Comparison of ENCODE assay signal across 8 mouse cellular contexts in genomic region chr14:7937052-7937630, GRCm38 (mm10). TPM values are rescaled to one million over a fixed set of nuclear protein-coding genes. Genes with fewer than 3 reads are reported as not detected.
DNase-seq lines count a peak whose midpoint lies in the region; ATAC-seq lines count a peak whose summit lies in the region.

No protein-coding gene starts in this region.

- peak; percentile 79 for ATAC-seq in megakaryocyte-erythroid progenitor cell, adult 5-6 weeks (replicated peaks; ENCODE audit: low FRiP score, low TSS enrichment, poor library complexity, severe bottlenecking)

- peak; percentile 60 to 64 for DNase-seq in cerebellum, postnatal 10 days
- DNase-seq in cerebellum, adult 9-10 months, result no peak
- peak; percentile 25 for DNase-seq in ovary, postnatal 14 days (ENCODE audit: low spot score)
- DNase-seq in ovary, adult 18-20 months (ENCODE audit: low spot score), result no peak
- peak; percentile 39 for DNase-seq in hindlimb bud, embryonic 11.5 days (ENCODE audit: extremely low spot score, low read depth, low spot score)
- DNase-seq in telencephalon, adult 2 months (ENCODE audit: low read depth, low spot score), result peak; percentile 42
- no peak for DNase-seq in urinary bladder, postnatal 4 days (ENCODE audit: low spot score in 2 of 2)

RNA-seq across cellular contexts. Expression of gene Gm45521, which starts 19.9 kb away (rescaled TPM):
- not detected in 2 replicates for total RNA-seq in megakaryocyte-erythroid progenitor cell, adult 5-6 weeks (2014; fragmentation: Nextera tagmentation)
- total RNA-seq in megakaryocyte-erythroid progenitor cell, adult 5-6 weeks (2017), result not detected in 2 replicates

RNA-seq across cellular contexts. Expression of gene Dnase1l3, which starts 57.2 kb away (rescaled TPM):
- not detected in 2 replicates for total RNA-seq in megakaryocyte-erythroid progenitor cell, adult 5-6 weeks (2014; fragmentation: Nextera tagmentation)
- total RNA-seq in megakaryocyte-erythroid progenitor cell, adult 5-6 weeks (2017), result not detected in 2 replicates

Comparison
In these comparisons a context has a peak if more than half of its experiments do, and no peak if none do; other contexts are left out.
1. DNase-seq: peak in cerebellum, postnatal 10 days (2 of 2), ovary, postnatal 14 days (single experiment), hindlimb bud, embryonic 11.5 days (single experiment) and telencephalon, adult 2 months (single experiment); none in cerebellum, adult 9-10 months (single experiment), ovary, adult 18-20 months (single experiment) and urinary bladder, postnatal 4 days (0 of 2).